Mouse (Mus musculus) G1E (cell line): ENCODE data around the gene Gm21981.

Experiments used
- CTCF ChIP-seq: IDR thresholded peaks from 2 replicates; pipeline ENCODE4 v1.5.1; 2012; ENCODE audit warnings: low read depth, low read length, inconsistent platforms, mixed read lengths
- GATA1 ChIP-seq: IDR thresholded peaks from 2 replicates; pipeline ENCODE4 v1.6.1; 2012; ENCODE audit warnings: borderline replicate concordance, low read length, inconsistent platforms, mixed read lengths
- POLR2AphosphoS5 ChIP-seq: IDR thresholded peaks from 2 replicates; pipeline ENCODE4 v1.6.1; 2012; ENCODE audit warnings: low read depth, low read length, inconsistent platforms; ENCODE audit not compliant: insufficient replicate concordance
- TAL1 ChIP-seq: conservative IDR thresholded peaks from 2 replicates; pipeline ENCODE4 v1.6.1; 2012; ENCODE audit warnings: low read depth, low read length, inconsistent platforms, mixed read lengths

- TF ChIP-seq CTCF (peak; percentile 75; the same call in 1 of the 2 replicates), TAL1 (no peak), GATA1 (no peak), POLR2AphosphoS5 (no peak)
These were observed 42.6 kb upstream of the Gm21981 start, which contains the start of gene Tfeb for GRCm38 (mm10) chr17:47736856-47737255.
